Mouse (Mus musculus) kidney, postnatal 0 days (tissue): ENCODE measurements around the gene Sptbn2. TPM values are rescaled to one million over a fixed set of nuclear protein-coding genes. Genes with fewer than 3 reads are reported as not detected.

Source experiments
- ATAC-seq: fragments of 200-750 bp; cut with Nextera tagmentation; replicated peaks from 2 replicates; pipeline ENCODE4 v1.8.0; 2017; ENCODE audit warnings: low read depth, moderate number of reproducible peaks, moderate TSS enrichment, moderate library complexity; ENCODE audit not compliant: low FRiP score
- DNase-seq: peaks from one replicate; pipeline ENCODE4 v3.0.0-alpha.2; 2016; ENCODE audit warnings: low spot score
- H3K27ac ChIP-seq: fragments of 300-500 bp; sonication (generic); 2 replicates; pipeline ENCODE4 v1.5.1; 2014; ENCODE audit warnings: mild to moderate bottlenecking
- H3K27me3 ChIP-seq: fragments of 300-500 bp; sonication (generic); 2 replicates; pipeline ENCODE4 v1.6.1; 2014; ENCODE audit warnings: low read length, mixed read lengths; ENCODE audit not compliant: insufficient read depth
- H3K36me3 ChIP-seq: fragments of 300-500 bp; sonication (generic); 2 replicates; pipeline ENCODE4 v1.6.1; 2014; ENCODE audit warnings: low read length, mixed read lengths; ENCODE audit not compliant: insufficient read depth
- H3K4me1 ChIP-seq: fragments of 300-500 bp; sonication (generic); replicated peaks from 2 replicates; pipeline ENCODE4 v1.6.1; 2014; ENCODE audit warnings: antibody characterized with exemption, low read length, mixed read lengths; ENCODE audit not compliant: insufficient read depth
- H3K4me2 ChIP-seq: fragments of 300-500 bp; sonication (generic); 2 replicates; pipeline ENCODE4 v1.6.1; 2014; ENCODE audit warnings: mild to moderate bottlenecking, low read length, moderate library complexity, mixed read lengths
- H3K4me3 ChIP-seq: fragments of 300-500 bp; sonication (generic); replicated peaks from 2 replicates; pipeline ENCODE4 v1.5.1; 2014; ENCODE audit warnings: low read depth, low read length
- H3K9ac ChIP-seq: fragments of 300-500 bp; sonication (generic); 2 replicates; pipeline ENCODE4 v1.6.1; 2014; ENCODE audit warnings: low read depth, low read length
- H3K9me3 ChIP-seq: fragments of 300-500 bp; sonication (generic); replicated peaks from 2 replicates; pipeline ENCODE4 v1.6.1; 2016; ENCODE audit warnings: low read length, inconsistent platforms, mixed read lengths
- CTCF ChIP-seq: IDR thresholded peaks from 2 replicates; pipeline ENCODE4 v1.5.1; 2016; ENCODE audit warnings: antibody characterized with exemption, low read depth, mild to moderate bottlenecking, moderate library complexity
- WGBS: fragments of 180-500 bp; shearing (Covaris S2); extraction: QIAGEN DNeasy Blood & Tissue Kit; methylation state at CpG from one replicate; pipeline ENCODE4 v1.1.7; 2014; 5-methylcytosine and 5-hydroxymethylcytosine counted together
- polyA plus RNA-seq: library from polyadenylated mRNA; unstranded; fragments of >200 nt; fragmentation: Nextera tagmentation; extraction: Ambion mirVana; gene quantifications from 2 replicates; pipeline ENCODE4 v1.2.1, GENCODE M21; 2015

Gene Sptbn2
- polyA plus RNA-seq, result 2.6 and 3.0 TPM in 2 replicates

DNA sequence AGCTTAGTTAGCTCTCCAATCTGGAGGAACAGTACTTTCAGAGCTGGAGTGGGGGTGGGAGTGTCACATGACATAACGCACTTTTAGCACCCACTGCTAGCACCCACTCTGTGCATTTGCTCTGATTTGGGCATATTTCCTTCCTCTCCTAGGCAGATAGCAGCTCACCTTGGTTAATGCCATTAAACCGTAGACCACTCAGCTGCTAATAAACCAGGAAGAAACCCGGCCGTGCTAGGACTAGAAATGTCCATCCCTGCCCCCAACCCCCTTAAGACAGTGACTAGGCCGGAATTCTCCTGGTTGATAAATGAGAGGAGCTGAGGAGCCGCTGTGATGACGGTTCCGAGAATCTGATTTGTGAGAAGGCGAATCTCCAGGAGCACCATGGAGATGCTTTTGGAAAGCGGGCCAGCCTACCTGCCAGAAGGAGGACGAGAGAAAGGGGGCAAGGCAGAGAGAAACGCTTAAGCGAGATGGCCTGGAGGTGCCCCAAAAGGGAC lies at the start of gene Sptbn2:
TSS of gene Sptbn2 (plus strand) at position 70 of the 503 bp plus-strand sequence.
- Histone ChIP-seq H3K4me1 (peaks cover 7% of the 10 kb centered on the region), H3K4me3 (peak within 1 kb of the TSS; percentile 51), H3K9ac (peak within 1 kb of the TSS; percentile 35; the same call in 1 of the 2 replicates), H3K27me3 (peaks cover 38% of the 10 kb centered on the region), H3K9me3 (no peaks in the 10 kb centered on the region), H3K27ac (no peak within 1 kb of the TSS), H3K4me2 (peak within 1 kb of the TSS; percentile 94), H3K36me3 (no peaks in the 10 kb centered on the region)
- DNase-seq (no peak), ATAC-seq (no peak)
- TF ChIP-seq CTCF, result no peak
- 15% methylated on average over 13 of the region's 13 CpGs for WGBS

DNA sequence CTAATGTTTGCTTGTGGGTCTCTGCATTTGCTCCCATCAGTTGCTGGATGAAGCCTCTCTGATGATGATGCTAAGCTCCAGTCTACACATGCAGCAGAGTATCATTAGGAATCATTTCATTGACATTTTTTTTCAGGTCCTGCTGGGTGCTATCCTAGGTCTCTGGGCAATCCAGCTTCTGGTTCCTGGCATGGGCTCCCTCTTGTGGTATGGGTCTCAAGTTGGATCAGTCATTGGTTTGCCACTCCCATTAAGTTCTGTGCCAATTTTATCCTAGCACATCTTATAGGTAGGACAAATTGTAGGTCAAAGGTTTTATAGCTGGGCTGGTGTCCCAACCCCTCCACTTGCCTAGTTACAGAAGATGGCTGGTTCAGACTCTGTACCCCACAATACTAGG lies 44.2 kb upstream of the Sptbn2 start:
- DNase-seq, result peak; percentile 12

DNA sequence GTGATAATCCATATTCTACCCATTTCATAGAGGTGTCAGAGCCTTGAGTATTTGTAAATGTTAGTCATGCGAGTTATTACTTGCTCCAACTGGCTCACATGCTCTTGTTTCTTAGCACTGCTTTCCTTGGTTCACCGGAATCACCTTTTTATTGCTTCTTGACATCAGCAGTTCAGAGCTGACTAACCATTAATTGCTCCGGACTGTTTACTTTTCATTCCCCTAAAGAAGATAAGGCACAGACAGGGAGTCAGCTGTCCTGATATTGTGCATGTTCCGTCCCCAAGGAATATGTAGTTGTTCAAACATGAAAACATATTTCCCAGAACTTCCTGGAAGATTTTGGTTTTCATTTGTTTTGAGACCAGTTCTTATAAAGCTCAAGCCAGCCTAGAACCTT lies 40.2 kb upstream of the Sptbn2 start:
- H3K4me2 ChIP-seq, result no peak overlapping the region
- H3K27ac ChIP-seq, result no peak overlapping the region
- no peaks in the 10 kb centered on the region for H3K27me3 ChIP-seq
- H3K4me1 ChIP-seq, result no peaks in the 10 kb centered on the region
- H3K9ac ChIP-seq, result no peak overlapping the region
- ATAC-seq, result no peak; the same call in 1 of the 2 replicates
- no peaks in the 10 kb centered on the region for H3K36me3 ChIP-seq
- H3K9me3 ChIP-seq, result no peaks in the 10 kb centered on the region
- H3K4me3 ChIP-seq, result no peak overlapping the region
- WGBS, result 17% methylated on average over 4 of the region's 4 CpGs
- no peak for TF ChIP-seq CTCF
- peak; percentile 24 for DNase-seq

More for the DNA sequence above, 44.2 kb upstream of the Sptbn2 start:
- no peak for ATAC-seq
- no peak overlapping the region for H3K9ac ChIP-seq
- no peaks in the 10 kb centered on the region for H3K27me3 ChIP-seq
- H3K4me1 ChIP-seq, result no peaks in the 10 kb centered on the region
- no peak overlapping the region for H3K4me3 ChIP-seq
- no peak overlapping the region for H3K27ac ChIP-seq
- no peaks in the 10 kb centered on the region for H3K36me3 ChIP-seq
- no peaks in the 10 kb centered on the region for H3K9me3 ChIP-seq
- peak; percentile 51 for TF ChIP-seq CTCF
- no peak overlapping the region for H3K4me2 ChIP-seq

DNA sequence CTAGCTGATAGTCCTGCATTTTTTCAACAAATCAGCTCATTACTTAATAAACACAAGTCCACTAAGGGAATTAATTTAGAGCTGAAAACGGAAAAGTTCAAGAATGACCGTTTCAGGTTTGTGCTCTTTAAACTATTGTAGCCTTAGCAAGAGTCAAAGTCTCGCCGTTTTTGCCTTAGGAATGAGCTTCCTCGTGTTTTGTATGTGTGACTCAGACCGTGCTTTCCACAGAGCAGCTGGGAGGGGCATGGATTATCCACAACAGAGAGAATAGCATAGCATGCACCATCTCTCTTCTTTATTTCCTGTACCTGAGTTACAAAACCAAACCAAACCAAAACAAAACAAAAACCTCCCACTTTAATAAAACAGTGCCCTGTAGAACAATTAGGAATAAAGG lies 38.6 kb upstream of the Sptbn2 start:
- no peaks in the 10 kb centered on the region for H3K9me3 ChIP-seq
- no peak for TF ChIP-seq CTCF
- DNase-seq, result no peak

DNA sequence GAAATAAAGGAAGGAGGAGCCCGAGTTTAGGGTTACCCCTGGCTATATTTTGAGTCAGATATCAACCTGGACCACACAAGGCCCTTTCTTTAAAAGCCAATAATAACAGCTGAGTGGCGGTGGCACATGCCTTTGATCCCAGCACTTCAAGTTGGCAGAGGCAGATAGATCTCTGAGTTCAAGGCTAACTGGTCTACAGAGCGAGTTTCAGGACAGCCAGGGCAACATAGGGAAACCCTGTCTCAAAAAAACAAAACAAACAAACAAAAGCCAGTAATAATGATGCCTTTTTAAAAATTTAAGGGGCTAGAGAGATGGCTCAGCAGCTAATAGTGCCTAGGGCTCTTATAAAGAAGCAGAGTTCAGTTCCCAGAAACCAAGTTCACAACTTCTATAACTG lies 16.6 kb upstream of the Sptbn2 start:
- no peak overlapping the region for H3K4me3 ChIP-seq
- no peaks in the 10 kb centered on the region for H3K9me3 ChIP-seq
- H3K27ac ChIP-seq, result no peak overlapping the region
- ATAC-seq, result no peak
- WGBS, result 60% methylated on average over 3 of the region's 3 CpGs
- no peak for DNase-seq
- TF ChIP-seq CTCF, result no peak
- H3K9ac ChIP-seq, result no peak overlapping the region
- H3K4me1 ChIP-seq, result no peaks in the 10 kb centered on the region
- H3K4me2 ChIP-seq, result no peak overlapping the region
- H3K27me3 ChIP-seq, result no peaks in the 10 kb centered on the region
- no peaks in the 10 kb centered on the region for H3K36me3 ChIP-seq

More for the DNA sequence above, 38.6 kb upstream of the Sptbn2 start:
- Histone ChIP-seq H3K27me3 (no peaks in the 10 kb centered on the region), H3K4me2 (no peak overlapping the region), H3K27ac (no peak overlapping the region), H3K36me3 (no peaks in the 10 kb centered on the region), H3K9ac (no peak overlapping the region), H3K4me3 (no peak overlapping the region), H3K4me1 (no peaks in the 10 kb centered on the region)
- 56% methylated on average over 6 of the region's 6 CpGs for WGBS
- ATAC-seq, result no peak

DNA sequence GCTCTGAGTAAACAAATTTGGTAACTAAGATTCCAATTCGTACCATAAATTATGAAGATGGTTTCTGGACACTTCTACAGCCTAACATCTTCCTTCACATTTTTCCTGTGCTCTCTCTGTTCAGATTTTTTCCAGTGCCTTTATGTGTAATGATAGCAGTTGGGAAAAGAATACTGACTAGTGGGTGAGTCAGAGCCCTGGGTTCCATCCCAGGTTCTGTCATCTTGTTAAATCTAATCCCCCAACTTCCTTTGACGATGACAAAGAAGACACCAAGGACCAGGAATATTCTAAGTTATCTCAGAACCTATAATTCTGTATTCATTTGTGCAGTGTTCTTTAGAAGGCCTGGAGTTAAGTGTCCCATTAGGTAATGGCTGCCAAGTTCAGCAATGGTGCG lies 13.8 kb upstream of the Sptbn2 start:
- Histone ChIP-seq H3K36me3 (no peaks in the 10 kb centered on the region), H3K27me3 (peaks cover 11% of the 10 kb centered on the region), H3K9me3 (no peaks in the 10 kb centered on the region), H3K9ac (no peak overlapping the region), H3K4me1 (no peaks in the 10 kb centered on the region), H3K4me2 (no peak overlapping the region), H3K4me3 (no peak overlapping the region), H3K27ac (no peak overlapping the region)
- no peak for DNase-seq
- 88% methylated on average over 3 of the region's 3 CpGs for WGBS
- TF ChIP-seq CTCF, result no peak
- ATAC-seq, result no peak

DNA sequence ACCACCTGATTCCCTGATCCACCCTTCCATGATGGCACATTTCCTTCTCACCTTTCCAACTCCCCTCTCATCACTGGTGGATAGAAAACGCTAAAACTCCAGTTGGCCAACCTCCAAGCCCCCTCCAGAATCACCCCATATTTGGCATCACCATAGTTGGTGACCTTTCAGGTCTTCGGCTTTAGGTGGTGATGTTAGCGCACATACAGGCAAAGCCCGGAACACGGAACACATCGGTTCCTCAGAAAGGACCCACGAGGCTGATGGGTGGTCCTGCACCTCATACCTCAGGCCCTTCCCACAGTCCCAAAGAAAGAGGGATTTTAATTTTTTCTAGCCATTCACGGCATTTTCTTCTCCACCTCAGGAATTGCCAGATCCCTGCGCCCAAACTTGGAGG lies 13.2 kb upstream of the Sptbn2 start:
- Histone ChIP-seq H3K4me2 (peak overlapping the region; percentile 93; the same call in 1 of the 2 replicates), H3K36me3 (no peaks in the 10 kb centered on the region), H3K4me3 (peak overlapping the region; percentile 50), H3K27ac (no peak overlapping the region), H3K9ac (no peak overlapping the region), H3K9me3 (no peaks in the 10 kb centered on the region), H3K27me3 (peaks cover 11% of the 10 kb centered on the region), H3K4me1 (no peaks in the 10 kb centered on the region)
- no peak for DNase-seq
- no peak for ATAC-seq
- TF ChIP-seq CTCF, result no peak
- WGBS, result 79% methylated on average over 9 of the region's 9 CpGs
